Mouse (Mus musculus) cerebellum, adult 11 months (tissue): ENCODE results near the gene Cdc26.

Source experiments
- DNase-seq: peaks from one replicate; pipeline ENCODE4 v3.0.0; 2022

Gene Cdc26

DNA sequence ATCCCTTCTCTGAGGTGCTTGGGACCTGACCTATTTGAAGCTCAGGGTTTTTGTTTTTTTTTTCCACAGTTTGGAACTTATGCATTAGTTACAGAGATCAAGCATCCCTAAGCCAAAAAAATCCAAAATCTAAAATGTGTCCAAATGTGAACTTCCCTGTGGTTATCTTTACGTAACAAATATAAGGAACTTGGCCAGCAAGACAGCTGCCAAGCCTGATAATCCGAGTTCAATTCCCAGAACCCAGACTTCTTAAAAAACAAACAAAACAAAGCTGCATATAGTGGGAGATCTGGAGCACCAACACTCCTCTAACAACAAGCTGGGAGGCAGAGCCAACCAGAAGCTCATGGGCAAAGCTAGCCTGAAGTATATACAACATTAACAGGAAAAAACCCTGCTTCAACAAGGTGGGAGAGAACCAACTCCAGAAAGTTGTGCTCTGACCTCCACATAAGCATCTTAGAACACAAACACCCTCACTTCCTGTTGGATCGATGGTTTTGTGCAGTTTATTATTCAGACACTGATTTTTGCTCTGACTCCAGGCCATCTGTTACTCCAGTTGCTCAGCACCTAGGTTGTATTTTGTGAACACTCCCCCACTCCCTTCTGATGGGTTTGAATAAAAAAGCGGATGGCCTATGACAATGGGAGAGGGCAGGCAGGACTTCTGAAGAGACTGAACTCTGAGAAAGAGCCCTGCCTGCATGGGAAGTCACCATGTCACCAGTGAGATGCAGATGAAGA is 10.7 kb downstream of the Cdc26 start:
- DNase-seq, result no peak

DNA sequence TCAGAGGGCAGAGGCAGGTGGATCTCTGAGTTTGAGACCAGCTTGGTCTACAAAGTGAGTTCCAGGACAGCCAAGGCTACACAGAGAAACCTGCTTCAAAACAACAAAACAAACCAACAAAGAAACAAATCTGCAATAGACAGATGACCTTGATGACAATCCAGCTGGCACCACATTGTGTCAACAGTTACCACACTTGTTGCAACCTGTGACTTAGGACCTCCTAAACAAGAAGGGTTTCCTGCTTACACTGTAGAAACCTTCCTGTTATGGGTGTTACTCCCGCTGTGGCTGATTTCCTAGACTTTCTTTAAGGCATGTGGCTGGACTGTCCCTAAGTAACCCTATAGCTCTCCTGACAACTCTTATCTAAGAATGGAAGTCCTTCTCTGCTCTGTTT is 12.6 kb downstream of the Cdc26 start:
- DNase-seq, result no peak

- no peak for DNase-seq
These were observed 15.0 kb downstream of the Cdc26 start for GRCm38 (mm10) chr4:62393459-62393858.

- no peak for DNase-seq
These were observed 16.6 kb downstream of the Cdc26 start for GRCm38 (mm10) chr4:62391892-62392291.

GRCm38 (mm10) chr4:62389592-62390512 is 18.6 kb downstream of the Cdc26 start:
- DNase-seq, result no peak

- DNase-seq, result no peak
These were observed 23.0 kb downstream of the Cdc26 start for GRCm38 (mm10) chr4:62385439-62385838.

GRCm38 (mm10) chr4:62384159-62384558 is 24.3 kb downstream of the Cdc26 start:
- no peak for DNase-seq

DNA sequence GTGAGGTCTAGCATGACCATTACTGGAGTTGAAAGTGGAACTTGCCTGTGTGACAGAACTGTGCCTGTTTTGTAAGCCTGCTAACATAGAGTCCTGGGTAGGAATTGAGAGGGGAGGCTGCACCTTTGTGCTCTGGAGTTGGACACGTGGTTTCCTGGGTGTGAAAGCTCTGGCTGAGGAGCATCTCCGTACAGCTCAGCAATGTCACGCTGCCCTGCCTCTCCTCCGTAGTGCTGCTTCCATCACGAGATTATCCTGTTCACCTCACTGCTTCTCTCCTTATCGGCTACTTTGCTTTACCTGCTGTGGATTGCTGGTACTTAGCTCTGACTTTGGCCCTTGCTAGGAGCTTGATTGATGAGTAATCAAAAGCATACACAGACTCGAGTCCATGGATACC is 24.7 kb downstream of the Cdc26 start:
- no peak for DNase-seq

DNA sequence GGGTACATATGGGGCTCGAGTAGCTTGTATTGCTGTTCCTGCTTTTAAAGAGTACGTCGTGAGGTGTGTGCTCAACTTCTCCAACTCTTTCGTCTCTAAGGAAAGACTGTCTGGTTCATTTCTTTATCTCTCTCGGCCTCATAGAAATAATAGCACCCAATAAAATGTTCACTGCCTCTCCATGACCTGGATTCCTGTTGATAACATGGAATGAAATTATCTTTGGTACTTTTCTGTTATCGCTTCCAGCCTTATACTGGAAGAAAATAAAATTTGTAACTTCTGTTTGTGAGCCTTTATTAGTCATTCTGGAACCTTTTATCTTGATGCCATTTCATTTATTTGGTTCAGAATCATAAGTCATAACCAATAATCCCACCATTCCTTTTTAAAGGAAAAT is 25.2 kb downstream of the Cdc26 start:
- no peak for DNase-seq

GRCm38 (mm10) chr4:62379724-62380381 is 28.6 kb downstream of the Cdc26 start:
- DNase-seq, result no peak

DNA sequence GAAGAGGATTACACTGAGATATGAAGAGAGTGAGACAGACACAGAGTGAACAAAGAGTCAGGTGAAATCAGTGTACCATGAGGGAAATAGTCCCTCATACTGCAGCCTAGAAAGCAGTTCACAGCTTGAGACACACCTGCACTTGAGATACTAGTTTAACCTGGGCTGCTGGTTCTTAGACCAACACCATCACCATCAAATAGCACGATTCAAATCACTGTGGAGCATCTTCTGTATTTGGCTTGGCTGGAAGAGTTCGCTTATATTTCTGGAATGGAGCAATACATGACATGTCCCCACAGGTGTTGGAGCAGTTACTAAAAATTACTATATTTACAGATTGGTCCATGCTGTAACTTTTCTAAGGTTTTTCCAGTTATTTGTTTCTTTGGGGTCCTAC is 32.3 kb downstream of the Cdc26 start:
- no peak for DNase-seq

DNA sequence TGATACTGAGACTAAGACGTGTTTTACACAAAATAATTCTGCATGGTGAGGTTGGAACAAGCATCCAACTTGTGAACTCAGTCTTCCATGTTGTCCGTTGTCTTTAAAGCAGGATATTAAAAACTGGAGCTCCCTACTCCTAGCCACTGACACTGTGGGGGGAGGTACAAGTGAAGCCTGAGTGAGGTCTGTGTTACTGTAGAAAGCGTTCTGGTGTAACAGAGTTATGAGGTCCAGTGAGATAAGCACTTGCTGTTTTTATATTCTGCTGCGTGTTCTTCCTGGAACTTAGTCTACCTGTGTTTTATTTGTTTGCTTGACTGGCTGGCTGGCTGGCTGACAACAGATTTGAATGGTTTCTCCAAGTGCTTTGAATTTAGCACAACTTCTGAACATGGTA is 34.1 kb downstream of the Cdc26 start:
- no peak for DNase-seq

DNA sequence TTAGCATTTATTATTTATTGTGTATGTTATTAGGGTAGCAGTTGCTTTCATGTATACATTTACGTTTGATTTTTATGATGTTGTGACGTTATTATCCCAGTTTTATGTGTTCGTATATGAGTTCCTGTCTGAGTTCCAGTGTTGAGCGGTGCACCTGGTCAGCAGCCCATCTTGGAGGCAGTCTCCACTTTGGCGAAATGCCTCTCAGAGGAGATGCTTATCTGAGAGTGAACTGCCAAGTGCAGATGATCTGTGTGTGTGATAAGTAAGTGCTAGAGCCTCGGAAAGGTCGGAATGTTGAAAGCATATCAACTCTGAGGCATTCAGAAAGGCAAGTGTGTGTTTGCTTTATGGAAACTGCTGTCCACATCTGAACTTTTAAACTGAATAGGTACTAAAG is 34.8 kb downstream of the Cdc26 start:
- DNase-seq, result no peak

- DNase-seq, result no peak
These were observed 35.5 kb downstream of the Cdc26 start for GRCm38 (mm10) chr4:62372818-62373520.

DNA sequence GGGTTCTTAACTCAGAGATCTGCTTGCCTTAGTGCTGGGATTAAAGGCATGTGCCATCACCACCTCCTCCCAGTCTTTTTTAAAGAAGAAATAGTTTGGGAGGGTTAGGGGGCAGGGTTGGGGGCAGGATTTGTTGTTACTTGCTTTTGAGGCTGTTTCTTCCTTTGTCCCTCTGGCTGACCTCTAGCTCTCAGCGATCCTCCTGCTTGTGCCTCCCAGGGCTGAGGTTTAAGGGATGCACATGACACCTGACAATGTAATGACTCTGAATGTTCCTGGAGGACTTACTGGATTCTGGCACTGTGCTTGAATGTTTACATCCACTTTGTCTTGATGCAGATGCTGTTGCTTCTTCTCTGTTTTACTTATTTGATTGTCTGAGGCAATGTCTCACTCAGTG is 36.0 kb downstream of the Cdc26 start:
- DNase-seq, result no peak

GRCm38 (mm10) chr4:62369091-62369490 is 39.4 kb downstream of the Cdc26 start:
- DNase-seq, result no peak

DNA sequence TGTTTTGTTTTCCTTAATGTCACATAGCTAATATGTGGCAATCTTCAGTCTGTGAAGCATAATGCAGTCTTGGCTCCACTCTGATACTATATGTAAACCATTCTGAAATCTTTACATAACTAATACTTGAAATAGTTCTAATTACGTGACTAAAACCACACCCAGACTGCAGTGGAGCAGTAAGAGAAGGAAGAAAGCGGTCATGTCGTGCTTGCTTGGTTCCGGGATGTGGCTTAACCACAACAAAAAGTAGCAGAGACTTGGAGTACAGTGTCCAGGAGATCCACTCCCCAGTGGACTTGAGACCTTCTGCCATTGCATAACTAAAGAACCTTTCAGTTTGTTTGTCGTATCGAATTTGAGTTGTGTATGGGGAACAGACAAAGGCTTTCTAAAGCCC is 40.9 kb downstream of the Cdc26 start:
- no peak for DNase-seq

- DNase-seq, result no peak
These were observed 42.2 kb downstream of the Cdc26 start for GRCm38 (mm10) chr4:62366291-62366690.

DNA sequence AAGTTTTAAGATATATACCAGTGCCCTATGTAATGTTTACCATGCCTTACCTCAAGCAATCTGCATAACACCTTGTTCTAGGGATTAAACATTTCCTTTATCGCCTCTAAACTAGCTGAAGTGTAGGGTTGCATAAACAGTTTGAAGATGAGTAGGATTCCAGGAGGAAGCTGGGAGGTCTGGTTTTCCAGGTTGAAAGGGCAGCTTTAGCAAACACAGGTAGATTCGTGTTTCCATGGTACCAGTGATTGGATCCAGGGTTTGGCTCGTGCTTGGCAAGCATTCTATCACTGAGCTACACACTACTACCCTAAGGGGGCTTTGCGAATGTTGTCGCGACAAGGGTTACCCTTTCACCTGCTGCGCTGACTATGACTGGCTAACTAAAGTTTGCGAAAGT is 44.1 kb downstream of the Cdc26 start:
- DNase-seq, result no peak

DNA sequence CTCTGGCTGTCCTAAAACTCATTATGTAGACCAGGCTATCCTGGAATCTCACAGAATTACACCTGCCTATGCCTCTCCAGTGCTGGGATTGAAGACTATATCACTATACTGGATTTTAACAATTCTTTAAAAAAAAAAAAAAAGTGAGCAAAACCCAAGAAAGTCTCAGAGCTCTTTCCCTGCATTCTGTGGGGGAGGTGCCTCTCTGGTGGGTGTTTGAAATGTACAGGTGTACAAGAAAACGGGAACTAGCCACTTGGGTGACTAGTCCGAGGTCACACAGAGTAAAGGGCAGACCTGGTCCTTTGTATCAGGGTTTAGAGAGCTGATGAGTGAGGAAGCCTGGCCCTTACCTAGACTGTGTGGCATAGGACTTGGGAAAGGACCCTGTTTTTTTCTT is 46.0 kb downstream of the Cdc26 start:
- DNase-seq, result no peak

GRCm38 (mm10) chr4:62361997-62362396 is 46.4 kb downstream of the Cdc26 start:
- no peak for DNase-seq

DNA sequence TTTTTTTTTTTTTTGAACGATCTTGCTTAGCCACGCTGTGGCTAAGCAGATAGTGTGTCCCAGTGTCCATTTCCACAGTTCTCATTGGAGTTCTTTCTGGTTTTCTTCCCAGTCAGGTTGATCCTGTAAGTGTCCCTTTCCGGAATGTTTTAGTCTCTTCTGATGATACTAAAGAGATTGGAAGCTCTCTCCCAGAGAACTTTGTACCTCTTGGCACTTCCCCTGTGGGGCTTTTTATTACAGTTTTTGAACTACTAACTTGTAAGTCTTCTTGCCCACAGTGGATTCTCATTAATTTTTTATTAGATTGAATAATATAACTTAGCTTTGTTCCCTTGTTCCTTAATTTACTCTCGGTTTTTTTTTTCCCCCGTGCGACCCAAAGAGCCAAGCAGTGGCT is 46.9 kb downstream of the Cdc26 start:
- DNase-seq, result no peak
